Mouse (Mus musculus) G1E-ER4 (cell line): ENCODE results near the gene Sf3b3. TPM values are rescaled to one million over a fixed set of nuclear protein-coding genes. Genes with fewer than 3 reads are reported as not detected.

Source experiments
- GATA1 ChIP-seq: IDR thresholded peaks from one replicate; pipeline ENCODE4 v1.8.0; 2012; ENCODE audit warnings: low read length, inconsistent platforms
- polyA plus RNA-seq: library from polyadenylated mRNA; stranded (reverse); fragments of >175 nt; gene quantifications from 2 replicates; pipeline ENCODE4 v1.2.3, GENCODE M21; 2012

Gene Sf3b3
- polyA plus RNA-seq, 1 experiment = 7.1 TPM

- no peak for TF ChIP-seq GATA1
Observed at GRCm38 (mm10) chr8:110813081-110813812, 33.3 kb downstream of the Sf3b3 start.

- TF ChIP-seq GATA1 = no peak
Observed at GRCm38 (mm10) chr8:110812349-110813080, 34.1 kb downstream of the Sf3b3 start.

GRCm38 (mm10) chr8:110811793-110812192 lies 34.8 kb downstream of the Sf3b3 start:
- no peak for TF ChIP-seq GATA1

GRCm38 (mm10) chr8:110811116-110811515 lies 35.5 kb downstream of the Sf3b3 start:
- TF ChIP-seq GATA1 = no peak

- TF ChIP-seq GATA1 = no peak
Observed at GRCm38 (mm10) chr8:110810481-110811065, 36.0 kb downstream of the Sf3b3 start.

- no peak for TF ChIP-seq GATA1
Observed at GRCm38 (mm10) chr8:110809831-110810230, 36.8 kb downstream of the Sf3b3 start.

- no peak for TF ChIP-seq GATA1
Observed at GRCm38 (mm10) chr8:110808495-110809472, 37.8 kb downstream of the Sf3b3 start.

- no peak for TF ChIP-seq GATA1
Observed at GRCm38 (mm10) chr8:110806146-110806545, 40.4 kb downstream of the Sf3b3 start.

GRCm38 (mm10) chr8:110805669-110806068 lies 40.9 kb downstream of the Sf3b3 start, which contains the start of gene Il34:
Gene Il34 (minus strand): TSS chr8:110805924.
- no peak for TF ChIP-seq GATA1

GRCm38 (mm10) chr8:110804825-110805514 lies 41.6 kb downstream of the Sf3b3 start:
- no peak for TF ChIP-seq GATA1

- TF ChIP-seq GATA1 = no peak
Observed at GRCm38 (mm10) chr8:110803856-110804255, 42.7 kb downstream of the Sf3b3 start.

GRCm38 (mm10) chr8:110802988-110803387 lies 43.6 kb downstream of the Sf3b3 start:
- no peak for TF ChIP-seq GATA1

- TF ChIP-seq GATA1 = no peak
Observed at GRCm38 (mm10) chr8:110797086-110797485, 49.5 kb downstream of the Sf3b3 start.

GRCm38 (mm10) chr8:110794363-110794965 lies 52.1 kb downstream of the Sf3b3 start:
- TF ChIP-seq GATA1 = no peak
